Mouse (Mus musculus): ENCODE measurements around the gene Mymk. TPM values are rescaled to one million over a fixed set of nuclear protein-coding genes. Genes with fewer than 3 reads are reported as not detected.

The Mymk gene
- polyA plus RNA-seq, 1 experiment, result not detected

- Histone ChIP-seq H3K27ac (ENCODE audit: control insufficient read depth, insufficient read depth, low read depth, low read length, poor library complexity) (no peak overlapping the region), H3K4me1 (ENCODE audit: control insufficient read depth, insufficient read depth, low read length) (no peaks in the 10 kb centered on the region), H3K4me3 (replicated peaks; ENCODE audit: control insufficient read depth, low read depth, low read length) (no peak overlapping the region)
- WGBS, result 81% methylated on average over 7 of the region's 7 CpGs
- TF ChIP-seq POLR2A (IDR thresholded peaks at IDR 0.05; ENCODE audit: borderline replicate concordance, control insufficient read depth, low read depth, low read length), result no peak
- no peak for TF ChIP-seq CTCF (IDR thresholded peaks at IDR 0.05; ENCODE audit: control insufficient read depth, insufficient read depth, low read length)
These were observed 31.6 kb upstream of the Mymk start for GRCm38 (mm10) chr2:27103554-27103953.

GRCm38 (mm10) chr2:27097776-27098175 lies 25.8 kb upstream of the Mymk start:
- 5% methylated on average over 6 of the region's 6 CpGs for WGBS
- Histone ChIP-seq H3K4me3 (replicated peaks; ENCODE audit: control insufficient read depth, low read depth, low read length) (no peak overlapping the region), H3K4me1 (ENCODE audit: control insufficient read depth, insufficient read depth, low read length) (peaks cover 4% of the 10 kb centered on the region), H3K27ac (ENCODE audit: control insufficient read depth, insufficient read depth, low read depth, low read length, poor library complexity) (no peak overlapping the region)
- TF ChIP-seq POLR2A (IDR thresholded peaks at IDR 0.05; ENCODE audit: borderline replicate concordance, control insufficient read depth, low read depth, low read length) (no peak), CTCF (IDR thresholded peaks at IDR 0.05; ENCODE audit: control insufficient read depth, insufficient read depth, low read length) (no peak)

- Histone ChIP-seq H3K4me3 (replicated peaks; ENCODE audit: control insufficient read depth, low read depth, low read length) (no peak overlapping the region), H3K27ac (ENCODE audit: control insufficient read depth, insufficient read depth, low read depth, low read length, poor library complexity) (no peak overlapping the region), H3K4me1 (ENCODE audit: control insufficient read depth, insufficient read depth, low read length) (peaks cover 4% of the 10 kb centered on the region)
- no peak for TF ChIP-seq CTCF (IDR thresholded peaks at IDR 0.05; ENCODE audit: control insufficient read depth, insufficient read depth, low read length)
- TF ChIP-seq POLR2A (IDR thresholded peaks at IDR 0.05; ENCODE audit: borderline replicate concordance, control insufficient read depth, low read depth, low read length), result no peak
- WGBS, result 52% methylated on average over 6 of the region's 6 CpGs
These were observed 25.3 kb upstream of the Mymk start for GRCm38 (mm10) chr2:27097241-27097656.

GRCm38 (mm10) chr2:27096341-27096981 lies 24.5 kb upstream of the Mymk start:
- Histone ChIP-seq H3K4me1 (ENCODE audit: control insufficient read depth, insufficient read depth, low read length) (peaks cover 4% of the 10 kb centered on the region), H3K27ac (ENCODE audit: control insufficient read depth, insufficient read depth, low read depth, low read length, poor library complexity) (no peak overlapping the region), H3K4me3 (replicated peaks; ENCODE audit: control insufficient read depth, low read depth, low read length) (no peak overlapping the region)
- WGBS, result 76% methylated on average over 13 of the region's 13 CpGs
- TF ChIP-seq POLR2A (IDR thresholded peaks at IDR 0.05; ENCODE audit: borderline replicate concordance, control insufficient read depth, low read depth, low read length), result no peak
- TF ChIP-seq CTCF (IDR thresholded peaks at IDR 0.05; ENCODE audit: control insufficient read depth, insufficient read depth, low read length), result no peak

GRCm38 (mm10) chr2:27095178-27095577 lies 23.2 kb upstream of the Mymk start:
- H3K27ac ChIP-seq (ENCODE audit: control insufficient read depth, insufficient read depth, low read depth, low read length, poor library complexity), result no peak overlapping the region
- H3K4me3 ChIP-seq (replicated peaks; ENCODE audit: control insufficient read depth, low read depth, low read length), result no peak overlapping the region
- peaks cover 4% of the 10 kb centered on the region for H3K4me1 ChIP-seq (ENCODE audit: control insufficient read depth, insufficient read depth, low read length)
- WGBS, result 87% methylated on average over 7 of the region's 7 CpGs
- TF ChIP-seq POLR2A (IDR thresholded peaks at IDR 0.05; ENCODE audit: borderline replicate concordance, control insufficient read depth, low read depth, low read length), result no peak
- no peak for TF ChIP-seq CTCF (IDR thresholded peaks at IDR 0.05; ENCODE audit: control insufficient read depth, insufficient read depth, low read length)

- WGBS, result 55% methylated on average over 1 of the region's 1 CpGs
- Histone ChIP-seq H3K4me1 (ENCODE audit: control insufficient read depth, insufficient read depth, low read length) (no peaks in the 10 kb centered on the region), H3K4me3 (replicated peaks; ENCODE audit: control insufficient read depth, low read depth, low read length) (no peak overlapping the region), H3K27ac (ENCODE audit: control insufficient read depth, insufficient read depth, low read depth, low read length, poor library complexity) (no peak overlapping the region)
- TF ChIP-seq POLR2A (IDR thresholded peaks at IDR 0.05; ENCODE audit: borderline replicate concordance, control insufficient read depth, low read depth, low read length) (no peak), CTCF (IDR thresholded peaks at IDR 0.05; ENCODE audit: control insufficient read depth, insufficient read depth, low read length) (no peak)
These were observed 17.3 kb upstream of the Mymk start for GRCm38 (mm10) chr2:27089238-27089637.

GRCm38 (mm10) chr2:27088700-27089099 lies 16.7 kb upstream of the Mymk start:
- Histone ChIP-seq H3K4me1 (ENCODE audit: control insufficient read depth, insufficient read depth, low read length) (no peaks in the 10 kb centered on the region), H3K27ac (ENCODE audit: control insufficient read depth, insufficient read depth, low read depth, low read length, poor library complexity) (no peak overlapping the region), H3K4me3 (replicated peaks; ENCODE audit: control insufficient read depth, low read depth, low read length) (no peak overlapping the region)
- WGBS, result 53% methylated on average over 5 of the region's 5 CpGs
- no peak for TF ChIP-seq CTCF (IDR thresholded peaks at IDR 0.05; ENCODE audit: control insufficient read depth, insufficient read depth, low read length)
- TF ChIP-seq POLR2A (IDR thresholded peaks at IDR 0.05; ENCODE audit: borderline replicate concordance, control insufficient read depth, low read depth, low read length), result no peak

- Histone ChIP-seq H3K4me1 (ENCODE audit: control insufficient read depth, insufficient read depth, low read length) (no peaks in the 10 kb centered on the region), H3K4me3 (replicated peaks; ENCODE audit: control insufficient read depth, low read depth, low read length) (no peak overlapping the region), H3K27ac (ENCODE audit: control insufficient read depth, insufficient read depth, low read depth, low read length, poor library complexity) (no peak overlapping the region)
- TF ChIP-seq CTCF (IDR thresholded peaks at IDR 0.05; ENCODE audit: control insufficient read depth, insufficient read depth, low read length) (no peak), POLR2A (IDR thresholded peaks at IDR 0.05; ENCODE audit: borderline replicate concordance, control insufficient read depth, low read depth, low read length) (no peak)
- 11% methylated on average over 18 of the region's 18 CpGs for WGBS
These were observed 16.2 kb upstream of the Mymk start for GRCm38 (mm10) chr2:27088071-27088644.
